Mouse (Mus musculus) hindbrain, postnatal 0 days (tissue): ENCODE measurements at regions not wholly inside any gene's neighbourhood (a gene's known extent, or its start where the extent isn't known, plus 50 kb on each side); places are given as distances from the start of the nearest gene placed in this dataset.

Source experiments
- ATAC-seq: fragments of 200-750 bp; cut with Nextera tagmentation; 2 replicates; pipeline ENCODE4 v1.8.0; 2017; ENCODE audit warnings: mild to moderate bottlenecking, moderate TSS enrichment, moderate library complexity
- DNase-seq: peaks from one replicate; pipeline ENCODE4 v3.0.0-alpha.2; 2015; ENCODE audit warnings: low spot score
- H3K27ac ChIP-seq: fragments of 300-500 bp; sonication (generic); 2 replicates; pipeline ENCODE4 v1.5.1; 2014; ENCODE audit warnings: mild to moderate bottlenecking
- H3K27me3 ChIP-seq: fragments of 300-500 bp; sonication (generic); 2 replicates; pipeline ENCODE4 v1.6.1; 2014; ENCODE audit warnings: low read length, mixed read lengths; ENCODE audit not compliant: insufficient read depth
- H3K36me3 ChIP-seq: fragments of 300-500 bp; sonication (generic); 2 replicates; pipeline ENCODE4 v1.6.1; 2014; ENCODE audit warnings: low read length, mixed read lengths; ENCODE audit not compliant: insufficient read depth
- H3K4me1 ChIP-seq: fragments of 300-500 bp; sonication (generic); 2 replicates; pipeline ENCODE4 v1.6.1; 2014; ENCODE audit warnings: antibody characterized with exemption, low read length, mixed read lengths; ENCODE audit not compliant: insufficient read depth
- H3K4me2 ChIP-seq: fragments of 300-500 bp; sonication (generic); 2 replicates; pipeline ENCODE4 v1.6.1; 2014; ENCODE audit warnings: low read depth, mild to moderate bottlenecking, low read length, moderate library complexity, mixed read lengths
- H3K4me3 ChIP-seq: fragments of 300-500 bp; sonication (generic); 2 replicates; pipeline ENCODE4 v1.5.1; 2014; ENCODE audit warnings: low read length
- H3K9ac ChIP-seq: fragments of 300-500 bp; sonication (generic); replicated peaks from 2 replicates; pipeline ENCODE4 v1.6.1; 2014; ENCODE audit warnings: mild to moderate bottlenecking, low read length, moderate library complexity, mixed read lengths
- H3K9me3 ChIP-seq: fragments of 300-500 bp; sonication (generic); 2 replicates; pipeline ENCODE4 v1.6.1; 2016; ENCODE audit warnings: low read length, mixed read lengths
- CTCF ChIP-seq: IDR thresholded peaks from 2 replicates; pipeline ENCODE4 v1.5.1; 2016; ENCODE audit warnings: antibody characterized with exemption, control low read depth, low read depth
- WGBS: fragments of 180-500 bp; shearing (Covaris S2); extraction: QIAGEN DNeasy Blood & Tissue Kit; methylation state at CpG from one replicate; pipeline ENCODE4 v1.1.7; 2014; 5-methylcytosine and 5-hydroxymethylcytosine counted together

DNA sequence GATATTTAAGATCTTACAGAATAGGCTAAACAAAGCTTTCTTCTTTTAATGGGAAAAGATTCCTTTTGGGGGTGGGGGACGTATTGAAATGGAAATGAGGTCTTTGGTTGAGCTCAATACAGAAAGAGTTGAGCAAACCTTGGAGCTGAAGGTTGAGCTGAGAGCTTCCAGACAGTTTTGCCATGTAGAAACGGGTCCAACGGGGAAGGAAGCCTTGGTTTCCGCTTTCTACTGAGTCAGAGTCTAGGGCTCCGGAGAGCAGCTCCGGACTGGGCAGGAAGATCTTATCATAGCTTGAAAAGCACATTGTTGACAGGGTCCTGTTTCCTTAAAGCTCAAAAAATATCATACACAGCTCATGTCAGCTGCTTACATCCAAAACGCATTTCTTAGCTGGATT is 97.0 kb upstream of the Myo10 start:
- Histone ChIP-seq H3K9ac (no peak overlapping the region), H3K27me3 (no peaks in the 10 kb centered on the region), H3K4me3 (no peak overlapping the region), H3K27ac (no peak overlapping the region), H3K36me3 (no peaks in the 10 kb centered on the region), H3K4me1 (no peaks in the 10 kb centered on the region), H3K4me2 (no peak overlapping the region), H3K9me3 (no peaks in the 10 kb centered on the region)
- no peak for DNase-seq
- no peak for TF ChIP-seq CTCF
- WGBS, result 67% methylated on average over 7 of the region's 7 CpGs
- no peak for ATAC-seq

DNA sequence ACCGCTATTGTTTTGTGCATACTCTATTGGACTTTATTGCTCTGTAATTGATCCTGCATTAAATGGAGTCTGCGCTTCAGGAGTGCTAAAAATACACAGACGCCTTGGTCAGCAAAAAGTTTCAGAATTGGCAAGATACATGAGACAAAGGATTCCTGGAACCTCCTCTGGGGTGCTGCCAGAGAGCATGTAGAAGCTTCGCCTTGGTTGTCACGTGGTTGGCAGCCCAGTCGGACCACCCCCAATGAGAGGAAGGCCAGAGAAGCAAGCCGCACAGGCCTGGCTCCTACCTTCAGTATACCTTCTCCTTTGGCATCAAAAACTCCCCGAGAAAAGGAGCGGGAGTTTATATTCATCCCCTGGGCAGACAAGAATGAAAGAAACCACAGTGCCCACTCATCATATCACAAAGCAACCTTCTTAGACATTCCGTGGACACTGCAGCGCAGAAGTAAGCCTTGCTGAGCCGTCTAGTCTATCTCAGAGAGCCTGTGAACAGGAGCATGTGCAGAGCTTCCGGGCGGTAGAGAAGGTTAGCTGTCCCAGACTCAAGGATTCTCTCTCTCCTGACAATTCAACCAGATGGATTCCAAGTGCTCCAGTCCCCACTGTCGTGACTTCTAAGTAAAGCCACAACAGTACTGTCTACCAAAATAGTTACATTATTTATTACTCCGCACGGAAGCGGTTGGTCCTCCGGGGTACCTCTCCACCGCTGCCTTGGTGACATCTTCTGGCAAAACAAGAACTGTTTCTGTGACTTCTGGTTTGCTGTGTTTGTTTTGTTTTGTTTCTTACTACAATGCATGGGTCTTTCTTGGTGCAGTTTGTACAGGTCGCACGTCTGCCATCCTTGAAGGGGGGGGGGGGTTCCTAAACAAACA is 85.6 kb upstream of the Myo10 start:
- WGBS, result 70% methylated on average over 22 of the region's 22 CpGs
- Histone ChIP-seq H3K27ac (no peak overlapping the region), H3K4me3 (no peak overlapping the region), H3K4me1 (no peaks in the 10 kb centered on the region; the same call in 1 of the 2 replicates), H3K9ac (no peak overlapping the region), H3K27me3 (no peaks in the 10 kb centered on the region), H3K9me3 (no peaks in the 10 kb centered on the region), H3K4me2 (no peak overlapping the region), H3K36me3 (no peaks in the 10 kb centered on the region)
- no peak for TF ChIP-seq CTCF
- ATAC-seq (no peak), DNase-seq (peak; percentile 37)

DNA sequence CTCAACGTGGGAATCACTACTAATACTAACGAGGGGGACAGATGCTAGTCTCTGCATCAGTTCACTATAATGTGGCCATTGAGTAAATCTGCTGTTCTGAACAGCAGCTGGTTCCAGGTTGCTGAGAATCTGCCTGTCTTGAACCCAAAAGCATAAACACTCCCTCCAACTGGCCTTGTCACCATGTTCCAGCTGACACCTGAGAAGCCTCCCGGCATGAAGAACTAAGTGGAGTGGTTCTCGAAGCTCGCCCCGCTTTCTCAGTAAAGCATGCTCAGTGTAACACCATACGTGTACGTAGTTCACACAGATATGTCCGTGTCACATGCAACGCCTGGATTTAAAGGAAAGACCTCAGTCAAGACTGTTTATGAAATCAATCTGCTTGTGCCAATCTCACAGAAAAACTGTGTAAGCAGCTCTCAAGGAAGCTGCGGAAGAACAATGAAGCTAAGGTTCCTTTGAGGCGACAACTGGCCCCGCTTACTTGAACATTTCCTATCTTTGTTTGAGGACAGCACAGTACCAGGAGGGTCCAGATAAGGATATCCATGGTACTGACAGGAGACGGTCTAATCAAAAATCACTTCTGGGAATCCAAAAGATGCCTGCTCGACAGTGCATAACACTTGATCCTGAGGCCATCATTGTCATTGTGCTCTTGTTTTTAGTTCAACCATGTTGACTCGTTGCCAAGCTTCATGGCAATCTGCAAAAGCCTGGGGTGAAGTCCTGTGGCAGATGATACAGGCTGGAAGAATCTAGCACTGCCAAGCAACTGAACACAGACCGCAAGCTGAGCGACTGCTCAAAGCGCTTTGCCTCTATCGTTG is 82.8 kb upstream of the Myo10 start:
- Histone ChIP-seq H3K36me3 (no peaks in the 10 kb centered on the region), H3K4me3 (no peak overlapping the region), H3K9ac (no peak overlapping the region), H3K9me3 (no peaks in the 10 kb centered on the region), H3K4me1 (no peaks in the 10 kb centered on the region; the same call in 1 of the 2 replicates), H3K27ac (no peak overlapping the region), H3K27me3 (no peaks in the 10 kb centered on the region), H3K4me2 (no peak overlapping the region)
- DNase-seq, result peak; percentile 47
- no peak for ATAC-seq
- WGBS, result 71% methylated on average over 20 of the region's 20 CpGs
- no peak for TF ChIP-seq CTCF

DNA sequence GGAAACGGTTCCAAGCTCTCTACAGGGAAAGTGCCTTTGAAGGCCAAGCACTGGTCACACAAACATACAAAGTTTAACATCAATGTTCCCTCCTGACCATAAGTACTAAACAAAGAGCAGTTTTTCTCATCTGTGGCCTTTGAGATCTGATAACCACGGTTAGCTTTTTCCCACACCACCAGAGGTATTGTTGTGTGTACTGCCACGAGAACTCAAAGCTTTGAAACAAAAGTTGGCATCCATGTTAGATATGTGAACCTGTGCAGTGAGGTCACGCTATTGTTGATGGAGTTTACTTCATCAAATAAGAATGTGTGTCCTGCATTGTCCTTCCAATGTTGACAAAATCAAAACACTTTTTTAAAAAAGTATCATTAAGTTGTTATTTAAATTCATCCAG is 79.9 kb upstream of the Myo10 start:
- 78% methylated on average over 4 of the region's 4 CpGs for WGBS

DNA sequence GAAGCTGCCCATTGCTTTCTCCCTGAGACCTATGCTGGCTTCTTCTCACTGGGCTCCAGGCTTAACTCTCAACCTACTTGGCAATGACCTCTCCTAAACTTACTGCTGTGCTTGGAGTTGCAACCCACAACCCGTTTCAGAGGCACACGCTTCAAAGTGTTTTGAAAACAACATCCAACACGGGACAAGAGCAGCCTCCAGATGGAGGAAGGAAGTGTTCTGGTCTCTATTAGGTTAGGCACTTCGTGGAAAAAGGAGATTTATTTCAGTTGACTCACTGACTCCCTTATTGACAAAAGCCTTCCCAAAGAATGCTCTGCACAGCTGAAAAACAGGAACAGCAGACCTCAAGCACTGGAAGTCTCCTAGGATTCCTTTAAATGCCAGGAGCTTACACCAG is 76.1 kb upstream of the Myo10 start:
- H3K27ac ChIP-seq, result no peak overlapping the region
- 62% methylated on average over 4 of the region's 4 CpGs for WGBS
- H3K27me3 ChIP-seq, result no peaks in the 10 kb centered on the region
- DNase-seq, result no peak
- no peaks in the 10 kb centered on the region for H3K4me1 ChIP-seq
- no peak for ATAC-seq
- H3K4me2 ChIP-seq, result no peak overlapping the region
- no peak for TF ChIP-seq CTCF
- no peak overlapping the region for H3K4me3 ChIP-seq
- no peak overlapping the region for H3K9ac ChIP-seq
- no peaks in the 10 kb centered on the region for H3K9me3 ChIP-seq
- no peaks in the 10 kb centered on the region for H3K36me3 ChIP-seq

More for the DNA sequence above, 79.9 kb upstream of the Myo10 start:
- no peak for TF ChIP-seq CTCF
- no peaks in the 10 kb centered on the region for H3K9me3 ChIP-seq
- no peak overlapping the region for H3K27ac ChIP-seq
- H3K4me2 ChIP-seq, result no peak overlapping the region
- no peak overlapping the region for H3K4me3 ChIP-seq
- no peak for ATAC-seq
- no peaks in the 10 kb centered on the region for H3K36me3 ChIP-seq
- no peaks in the 10 kb centered on the region for H3K27me3 ChIP-seq
- H3K9ac ChIP-seq, result no peak overlapping the region
- no peak for DNase-seq
- H3K4me1 ChIP-seq, result no peaks in the 10 kb centered on the region

DNA sequence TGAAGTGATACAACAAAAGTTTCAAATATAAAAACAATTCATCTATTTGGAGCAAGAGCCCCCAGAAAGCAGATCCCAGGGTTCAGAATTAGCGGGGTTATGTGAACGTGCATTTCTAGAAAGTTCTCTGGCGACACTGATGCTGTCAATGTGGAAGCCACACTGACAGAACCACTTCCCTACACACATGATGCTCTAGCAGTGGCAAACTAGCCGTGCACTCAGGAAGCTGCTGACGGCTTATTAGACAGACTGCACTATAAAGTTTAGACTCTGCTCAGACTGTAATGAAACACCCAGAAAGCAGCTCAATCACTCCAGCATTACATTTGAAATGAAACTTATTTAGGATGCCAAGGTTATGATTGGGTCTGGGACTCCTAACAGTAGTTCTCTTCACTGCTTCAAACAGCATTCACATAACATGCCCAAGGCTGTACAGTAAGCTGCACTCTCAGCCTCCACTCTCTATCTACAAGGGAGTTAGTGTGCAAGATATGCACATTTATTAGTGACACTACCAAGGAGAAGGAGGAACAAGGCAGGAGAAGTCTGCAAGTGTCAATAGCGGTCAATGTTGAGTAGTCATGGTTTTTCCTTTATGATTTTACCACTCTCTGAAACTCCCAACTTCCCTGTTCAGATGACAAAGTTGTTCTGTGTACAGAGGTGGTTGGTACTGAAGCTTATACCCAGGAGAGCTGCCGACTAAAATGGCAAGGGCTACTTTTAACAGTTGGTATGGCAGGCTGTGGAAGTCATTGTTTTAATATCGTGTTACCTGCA is 71.9 kb upstream of the Myo10 start:
- Histone ChIP-seq H3K27ac (no peak overlapping the region), H3K9me3 (no peaks in the 10 kb centered on the region), H3K4me1 (no peaks in the 10 kb centered on the region), H3K4me2 (no peak overlapping the region), H3K27me3 (no peaks in the 10 kb centered on the region), H3K36me3 (no peaks in the 10 kb centered on the region), H3K9ac (no peak overlapping the region), H3K4me3 (no peak overlapping the region)
- DNase-seq, result no peak
- 93% methylated on average over 8 of the region's 8 CpGs for WGBS
- no peak for TF ChIP-seq CTCF
- ATAC-seq, result no peak
